Mouse (Mus musculus): ENCODE data around the gene Eipr1. TPM values are rescaled to one million over a fixed set of nuclear protein-coding genes. Genes with fewer than 3 reads are reported as not detected.

The Eipr1 gene
- total and polyA plus RNA-seq, 2 experiments, result 6.7 to 18.1 TPM

GRCm38 (mm10) chr12:28714822-28715632 is 36.6 kb upstream of the Eipr1 start:
- H3K27me3 ChIP-seq (ENCODE audit: control insufficient read depth, insufficient read depth, low read length), result no peaks in the 10 kb centered on the region
- no peak overlapping the region for H3K9ac ChIP-seq (ENCODE audit: low read depth, low read length)
- no peaks in the 10 kb centered on the region for H3K79me2 ChIP-seq (ENCODE audit: control insufficient read depth, insufficient read depth, low read length)
- H3K27ac ChIP-seq (replicated peaks; ENCODE audit: insufficient read depth, low read depth, low read length), result no peak overlapping the region
- H3K4me1 ChIP-seq (ENCODE audit: control insufficient read depth, insufficient read depth, low read length), result no peaks in the 10 kb centered on the region
- WGBS, result 92% methylated on average over 24 of the region's 24 CpGs
- TF ChIP-seq CTCF (IDR thresholded peaks at IDR 0.05; ENCODE audit: low read depth, low read length), result no peak
- no peak for TF ChIP-seq POLR2A (IDR thresholded peaks at IDR 0.05; ENCODE audit: extremely low read depth, insufficient read depth, low read length)
- DNase-seq (ENCODE audit: extremely low read depth, low read depth, low spot score), result no peak
- H3K36me3 ChIP-seq (ENCODE audit: control insufficient read depth, insufficient read depth, low read length), result peaks cover 11% of the 10 kb centered on the region; the same call in 1 of the 2 replicates
- no peak overlapping the region for H3K4me3 ChIP-seq (ENCODE audit: insufficient read depth, low read depth, low read length)

GRCm38 (mm10) chr12:28717066-28717465 is 34.5 kb upstream of the Eipr1 start:
- no peak overlapping the region for H3K9ac ChIP-seq (ENCODE audit: low read depth, low read length)
- H3K27ac ChIP-seq (replicated peaks; ENCODE audit: insufficient read depth, low read depth, low read length), result no peak overlapping the region
- DNase-seq (ENCODE audit: extremely low read depth, low read depth, low spot score), result no peak
- H3K36me3 ChIP-seq (ENCODE audit: control insufficient read depth, insufficient read depth, low read length), result peaks cover 18% of the 10 kb centered on the region; the same call in 1 of the 2 replicates
- H3K79me2 ChIP-seq (ENCODE audit: control insufficient read depth, insufficient read depth, low read length), result no peaks in the 10 kb centered on the region
- TF ChIP-seq POLR2A (IDR thresholded peaks at IDR 0.05; ENCODE audit: extremely low read depth, insufficient read depth, low read length) (no peak), CTCF (IDR thresholded peaks at IDR 0.05; ENCODE audit: low read depth, low read length) (no peak)
- 87% methylated on average over 2 of the region's 2 CpGs for WGBS
- H3K4me1 ChIP-seq (ENCODE audit: control insufficient read depth, insufficient read depth, low read length), result no peaks in the 10 kb centered on the region
- no peaks in the 10 kb centered on the region for H3K27me3 ChIP-seq (ENCODE audit: control insufficient read depth, insufficient read depth, low read length)
- no peak overlapping the region for H3K4me3 ChIP-seq (ENCODE audit: insufficient read depth, low read depth, low read length)

GRCm38 (mm10) chr12:28718106-28718505 is 33.5 kb upstream of the Eipr1 start:
- peak; percentile 75 for DNase-seq (ENCODE audit: extremely low read depth, low read depth, low spot score)
- Histone ChIP-seq H3K79me2 (ENCODE audit: control insufficient read depth, insufficient read depth, low read length) (no peaks in the 10 kb centered on the region), H3K27me3 (ENCODE audit: control insufficient read depth, insufficient read depth, low read length) (no peaks in the 10 kb centered on the region), H3K27ac (replicated peaks; ENCODE audit: insufficient read depth, low read depth, low read length) (no peak overlapping the region), H3K9ac (ENCODE audit: low read depth, low read length) (no peak overlapping the region), H3K4me1 (ENCODE audit: control insufficient read depth, insufficient read depth, low read length) (no peaks in the 10 kb centered on the region), H3K4me3 (ENCODE audit: insufficient read depth, low read depth, low read length) (no peak overlapping the region), H3K36me3 (ENCODE audit: control insufficient read depth, insufficient read depth, low read length) (peaks cover 17% of the 10 kb centered on the region; the same call in 1 of the 2 replicates)
- TF ChIP-seq POLR2A (IDR thresholded peaks at IDR 0.05; ENCODE audit: extremely low read depth, insufficient read depth, low read length) (no peak), CTCF (IDR thresholded peaks at IDR 0.05; ENCODE audit: low read depth, low read length) (no peak)
- WGBS, result 91% methylated on average over 2 of the region's 2 CpGs

GRCm38 (mm10) chr12:28724366-28724765 is 27.2 kb upstream of the Eipr1 start:
- no peak overlapping the region for H3K4me3 ChIP-seq (ENCODE audit: insufficient read depth, low read depth, low read length)
- no peak for TF ChIP-seq CTCF (IDR thresholded peaks at IDR 0.05; ENCODE audit: low read depth, low read length)
- no peak for TF ChIP-seq POLR2A (IDR thresholded peaks at IDR 0.05; ENCODE audit: extremely low read depth, insufficient read depth, low read length)
- peaks cover 14% of the 10 kb centered on the region; the same call in 1 of the 2 replicates for H3K36me3 ChIP-seq (ENCODE audit: control insufficient read depth, insufficient read depth, low read length)
- H3K4me1 ChIP-seq (ENCODE audit: control insufficient read depth, insufficient read depth, low read length), result no peaks in the 10 kb centered on the region
- no peaks in the 10 kb centered on the region for H3K79me2 ChIP-seq (ENCODE audit: control insufficient read depth, insufficient read depth, low read length)
- 91% methylated on average over 3 of the region's 3 CpGs for WGBS
- DNase-seq (ENCODE audit: extremely low read depth, low read depth, low spot score), result no peak
- no peak overlapping the region for H3K27ac ChIP-seq (replicated peaks; ENCODE audit: insufficient read depth, low read depth, low read length)
- no peaks in the 10 kb centered on the region for H3K27me3 ChIP-seq (ENCODE audit: control insufficient read depth, insufficient read depth, low read length)
- no peak overlapping the region for H3K9ac ChIP-seq (ENCODE audit: low read depth, low read length)

- Histone ChIP-seq H3K36me3 (ENCODE audit: control insufficient read depth, insufficient read depth, low read length) (peaks cover 6% of the 10 kb centered on the region; the same call in 1 of the 2 replicates), H3K4me1 (ENCODE audit: control insufficient read depth, insufficient read depth, low read length) (no peaks in the 10 kb centered on the region), H3K27me3 (ENCODE audit: control insufficient read depth, insufficient read depth, low read length) (no peaks in the 10 kb centered on the region), H3K4me3 (ENCODE audit: insufficient read depth, low read depth, low read length) (no peak overlapping the region), H3K9ac (ENCODE audit: low read depth, low read length) (no peak overlapping the region), H3K79me2 (ENCODE audit: control insufficient read depth, insufficient read depth, low read length) (no peaks in the 10 kb centered on the region), H3K27ac (replicated peaks; ENCODE audit: insufficient read depth, low read depth, low read length) (no peak overlapping the region)
- DNase-seq (ENCODE audit: extremely low read depth, low read depth, low spot score), result no peak
- WGBS, result 96% methylated on average over 4 of the region's 4 CpGs
- no peak for TF ChIP-seq POLR2A (IDR thresholded peaks at IDR 0.05; ENCODE audit: extremely low read depth, insufficient read depth, low read length)
- no peak for TF ChIP-seq CTCF (IDR thresholded peaks at IDR 0.05; ENCODE audit: low read depth, low read length)
These were observed 25.4 kb upstream of the Eipr1 start for GRCm38 (mm10) chr12:28726204-28726603.

- Histone ChIP-seq H3K4me3 (ENCODE audit: insufficient read depth, low read depth, low read length) (no peak overlapping the region), H3K79me2 (ENCODE audit: control insufficient read depth, insufficient read depth, low read length) (no peaks in the 10 kb centered on the region), H3K4me1 (ENCODE audit: control insufficient read depth, insufficient read depth, low read length) (no peaks in the 10 kb centered on the region), H3K27ac (replicated peaks; ENCODE audit: insufficient read depth, low read depth, low read length) (no peak overlapping the region), H3K36me3 (ENCODE audit: control insufficient read depth, insufficient read depth, low read length) (peaks cover 4% of the 10 kb centered on the region; the same call in 1 of the 2 replicates), H3K9ac (ENCODE audit: low read depth, low read length) (no peak overlapping the region), H3K27me3 (ENCODE audit: control insufficient read depth, insufficient read depth, low read length) (no peaks in the 10 kb centered on the region)
- no peak for TF ChIP-seq POLR2A (IDR thresholded peaks at IDR 0.05; ENCODE audit: extremely low read depth, insufficient read depth, low read length)
- TF ChIP-seq CTCF (IDR thresholded peaks at IDR 0.05; ENCODE audit: low read depth, low read length), result no peak
- 89% methylated on average over 5 of the region's 5 CpGs for WGBS
- DNase-seq (ENCODE audit: extremely low read depth, low read depth, low spot score), result no peak
These were observed 24.5 kb upstream of the Eipr1 start for GRCm38 (mm10) chr12:28727061-28727460.

Measured in liver, adult 2 months (tissue).